Mouse (Mus musculus) G1E (cell line): ENCODE measurements at regions not wholly inside any gene's neighbourhood (a gene's known extent, or its start where the extent isn't known, plus 50 kb on each side); places are given as distances from the start of the nearest gene placed in this dataset.

ENCODE experiments used
- ATAC-seq: 2 replicates; pipeline ENCODE4 v1.8.0; 2016; ENCODE audit warnings: mild to moderate bottlenecking; ENCODE audit not compliant: insufficient number of reproducible peaks, poor library complexity, low FRiP score, severe bottlenecking; ENCODE audit errors: extremely low read depth
- DNase-seq: peaks from one replicate; pipeline ENCODE4 v3.0.0; 2012; ENCODE audit warnings: low spot score
- H3K27me3 ChIP-seq: 2 replicates; pipeline ENCODE4 v1.6.1; 2012; ENCODE audit warnings: mild to moderate bottlenecking, low read length, inconsistent platforms; ENCODE audit not compliant: insufficient read depth
- H3K36me3 ChIP-seq: replicated peaks from 2 replicates; pipeline ENCODE3; 2012; ENCODE audit warnings: mild to moderate bottlenecking, inconsistent platforms
- H3K4me1 ChIP-seq: 2 replicates; pipeline ENCODE4 v1.6.1; 2012; ENCODE audit warnings: low read depth, low read length, inconsistent platforms, mixed read lengths; ENCODE audit not compliant: insufficient read depth
- H3K4me3 ChIP-seq: 2 replicates; pipeline ENCODE4 v1.5.1; 2012; ENCODE audit warnings: low read depth, mild to moderate bottlenecking, inconsistent platforms, low read length, moderate library complexity, mixed read lengths
- H3K9me3 ChIP-seq: replicated peaks from 2 replicates; pipeline ENCODE4 v1.6.1; 2012; ENCODE audit warnings: inconsistent platforms
- CTCF ChIP-seq: IDR thresholded peaks from 2 replicates; pipeline ENCODE4 v1.5.1; 2012; ENCODE audit warnings: low read depth, low read length, inconsistent platforms, mixed read lengths
- GATA1 ChIP-seq: IDR thresholded peaks from 2 replicates; pipeline ENCODE4 v1.6.1; 2012; ENCODE audit warnings: borderline replicate concordance, low read length, inconsistent platforms, mixed read lengths
- GATA2 ChIP-seq: IDR thresholded peaks from 2 replicates; pipeline ENCODE4 v1.6.1; 2012; ENCODE audit warnings: low read depth, low read length, inconsistent platforms, borderline replicate concordance
- POLR2AphosphoS5 ChIP-seq: IDR thresholded peaks from 2 replicates; pipeline ENCODE4 v1.6.1; 2012; ENCODE audit warnings: low read depth, low read length, inconsistent platforms; ENCODE audit not compliant: insufficient replicate concordance
- TAL1 ChIP-seq: conservative IDR thresholded peaks from 2 replicates; pipeline ENCODE4 v1.6.1; 2012; ENCODE audit warnings: low read depth, low read length, inconsistent platforms, mixed read lengths

- Histone ChIP-seq H3K4me3 (no peak overlapping the region), H3K4me1 (no peaks in the 10 kb centered on the region), H3K9me3 (peaks cover 26% of the 10 kb centered on the region), H3K36me3 (no peaks in the 10 kb centered on the region), H3K27me3 (no peaks in the 10 kb centered on the region)
- ATAC-seq (no peak), DNase-seq (no peak)
- TF ChIP-seq TAL1 (no peak), CTCF (no peak), GATA1 (no peak), GATA2 (no peak), POLR2AphosphoS5 (no peak)
Measured at GRCm38 (mm10) chr2:160082106-160082653, 251.8 kb downstream of the Gm826 start.

DNA sequence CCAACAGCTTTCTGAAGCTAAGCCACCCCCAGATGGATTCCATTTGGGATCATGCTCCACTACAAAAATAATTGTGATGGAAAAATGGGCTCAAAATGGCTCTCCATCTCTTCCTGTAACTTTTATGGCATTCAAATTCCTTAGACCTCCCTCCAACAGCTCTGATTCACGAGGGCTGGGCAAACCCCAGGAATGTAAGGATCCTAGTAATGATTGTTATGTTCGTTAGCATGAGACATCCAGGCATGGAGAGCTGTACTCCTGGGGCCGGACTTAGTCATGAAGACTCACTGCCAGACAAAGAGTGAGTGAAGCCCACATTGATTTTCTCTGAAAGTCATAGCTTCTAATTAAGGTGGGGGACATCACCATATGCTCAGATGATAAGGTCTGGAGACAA lies 258.3 kb downstream of the Gm826 start:
- TF ChIP-seq CTCF (no peak), TAL1 (no peak), POLR2AphosphoS5 (no peak), GATA2 (no peak), GATA1 (no peak)
- no peak for ATAC-seq
- Histone ChIP-seq H3K27me3 (no peaks in the 10 kb centered on the region), H3K36me3 (no peaks in the 10 kb centered on the region), H3K4me1 (no peaks in the 10 kb centered on the region), H3K9me3 (peaks cover 23% of the 10 kb centered on the region), H3K4me3 (no peak overlapping the region)
- DNase-seq, result no peak

DNA sequence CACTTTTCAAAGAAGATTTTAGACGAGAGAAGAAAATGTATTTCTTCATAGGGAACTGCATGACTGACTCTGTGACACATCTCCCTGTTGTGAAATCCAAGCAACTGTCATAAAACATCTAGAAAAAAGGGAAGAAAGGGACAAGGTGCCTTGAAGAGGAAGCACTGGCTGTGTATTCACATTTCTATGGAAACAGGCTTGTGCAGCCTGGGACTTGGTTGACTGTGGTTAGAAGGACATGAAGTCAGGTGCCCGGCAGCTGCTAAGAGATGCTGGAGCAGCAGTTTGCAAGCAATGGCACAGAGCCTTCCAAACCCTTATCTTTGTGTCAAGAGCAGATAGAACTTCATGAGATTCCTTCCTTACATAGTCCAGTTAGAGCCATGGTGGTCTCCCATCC lies 263.5 kb downstream of the Gm826 start:
- Histone ChIP-seq H3K4me3 (no peak overlapping the region), H3K36me3 (no peaks in the 10 kb centered on the region), H3K4me1 (no peaks in the 10 kb centered on the region), H3K27me3 (no peaks in the 10 kb centered on the region), H3K9me3 (peaks cover 31% of the 10 kb centered on the region)
- TF ChIP-seq GATA2 (no peak), CTCF (no peak), GATA1 (no peak), POLR2AphosphoS5 (no peak), TAL1 (no peak)
- DNase-seq (no peak), ATAC-seq (no peak)

DNA sequence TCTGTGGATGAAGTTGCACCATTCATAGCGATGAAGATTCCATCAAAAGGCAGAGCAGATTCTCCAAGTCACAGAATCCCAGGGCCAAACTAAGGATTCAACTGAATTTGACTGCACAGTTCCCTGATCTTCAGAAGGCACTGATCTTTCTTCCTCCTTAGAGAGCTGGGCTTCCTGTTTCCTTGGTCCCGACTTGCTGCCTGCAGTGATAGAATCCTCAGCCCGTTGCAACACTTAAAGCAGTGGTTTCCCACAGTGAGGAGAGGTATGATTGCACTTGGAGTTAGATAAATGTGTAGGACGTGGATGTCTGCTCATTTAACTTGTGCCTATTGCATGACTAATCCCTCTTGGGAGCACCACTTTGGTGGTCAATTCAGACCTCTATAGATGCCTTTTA lies 265.2 kb downstream of the Gm826 start:
- no peak overlapping the region for H3K4me3 ChIP-seq
- ATAC-seq, result no peak
- H3K36me3 ChIP-seq, result no peaks in the 10 kb centered on the region
- no peaks in the 10 kb centered on the region for H3K4me1 ChIP-seq
- no peak for DNase-seq
- peaks cover 28% of the 10 kb centered on the region for H3K9me3 ChIP-seq
- no peaks in the 10 kb centered on the region for H3K27me3 ChIP-seq
- TF ChIP-seq GATA2, result no peak
- no peak for TF ChIP-seq CTCF
- TF ChIP-seq POLR2AphosphoS5, result no peak
- TF ChIP-seq TAL1, result no peak
- no peak for TF ChIP-seq GATA1

DNA sequence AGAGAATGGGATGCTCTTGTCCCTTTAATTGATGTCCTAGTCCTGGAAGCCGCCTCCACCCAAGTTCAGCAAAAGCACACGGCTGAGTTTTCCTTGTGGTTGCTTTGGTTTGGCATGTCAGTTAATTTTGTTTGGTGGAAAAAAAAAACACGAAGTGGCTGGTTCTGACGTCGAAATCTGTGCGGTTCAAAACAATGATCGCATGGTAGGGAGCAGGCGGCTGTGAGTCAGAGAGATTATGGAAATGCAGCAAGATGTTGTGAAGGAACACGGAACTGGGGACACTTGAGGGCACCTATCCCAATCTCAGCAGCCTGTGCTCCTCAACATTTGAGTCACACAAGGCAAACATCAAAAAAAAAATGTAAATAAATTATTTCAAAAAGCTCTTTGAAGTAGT lies 266.1 kb downstream of the Gm826 start:
- Histone ChIP-seq H3K4me3 (no peak overlapping the region), H3K4me1 (no peaks in the 10 kb centered on the region), H3K27me3 (no peaks in the 10 kb centered on the region), H3K9me3 (peaks cover 31% of the 10 kb centered on the region), H3K36me3 (no peaks in the 10 kb centered on the region)
- no peak for ATAC-seq
- TF ChIP-seq GATA1, result no peak
- no peak for TF ChIP-seq POLR2AphosphoS5
- no peak for TF ChIP-seq CTCF
- no peak for TF ChIP-seq TAL1
- TF ChIP-seq GATA2, result no peak
- no peak for DNase-seq

- Histone ChIP-seq H3K4me3 (no peak overlapping the region), H3K27me3 (no peaks in the 10 kb centered on the region), H3K36me3 (no peaks in the 10 kb centered on the region), H3K9me3 (peaks cover 41% of the 10 kb centered on the region), H3K4me1 (no peaks in the 10 kb centered on the region)
- TF ChIP-seq TAL1 (no peak), GATA1 (no peak), POLR2AphosphoS5 (no peak), GATA2 (no peak), CTCF (no peak)
- no peak for ATAC-seq
- no peak for DNase-seq
Measured at GRCm38 (mm10) chr2:160066491-160067303, 267.3 kb downstream of the Gm826 start.
